Mouse (Mus musculus) forebrain, embryonic 16.5 days (tissue): ENCODE measurements around the gene Fam205c. TPM values are rescaled to one million over a fixed set of nuclear protein-coding genes. Genes with fewer than 3 reads are reported as not detected.

Experiments used
- ATAC-seq: fragments of 200-750 bp; cut with Nextera tagmentation; 2 replicates; pipeline ENCODE4 v1.8.0; 2017; ENCODE audit warnings: mild to moderate bottlenecking, moderate library complexity
- H3K27ac ChIP-seq: fragments of 300-500 bp; sonication (generic); 2 replicates; pipeline ENCODE4 v1.5.1; 2014; ENCODE audit warnings: low read length, control low read depth
- H3K27me3 ChIP-seq: fragments of 300-500 bp; sonication (generic); replicated peaks from 2 replicates; pipeline ENCODE4 v1.6.1; 2014; ENCODE audit warnings: low read length; ENCODE audit not compliant: control insufficient read depth, insufficient read depth
- H3K36me3 ChIP-seq: fragments of 300-500 bp; sonication (generic); 2 replicates; pipeline ENCODE4 v1.6.1; 2014; ENCODE audit not compliant: control insufficient read depth, insufficient read depth
- H3K4me1 ChIP-seq: fragments of 300-500 bp; sonication (generic); replicated peaks from 2 replicates; pipeline ENCODE4 v1.6.1; 2014; ENCODE audit warnings: low read length; ENCODE audit not compliant: control insufficient read depth, insufficient read depth
- H3K4me2 ChIP-seq: fragments of 300-500 bp; sonication (generic); 2 replicates; pipeline ENCODE4 v1.6.1; 2014; ENCODE audit warnings: mild to moderate bottlenecking, low read length, control low read depth
- H3K4me3 ChIP-seq: fragments of 300-500 bp; sonication (generic); replicated peaks from 2 replicates; pipeline ENCODE4 v1.5.1; 2014; ENCODE audit warnings: mild to moderate bottlenecking, low read length, control low read depth
- H3K9ac ChIP-seq: fragments of 300-500 bp; sonication (generic); replicated peaks from 2 replicates; pipeline ENCODE4 v1.6.1; 2014; ENCODE audit warnings: low read depth, low read length, control low read depth
- H3K9me3 ChIP-seq: fragments of 300-500 bp; sonication (generic); 2 replicates; pipeline ENCODE4 v1.6.1; 2016; ENCODE audit warnings: low read length; ENCODE audit not compliant: control insufficient read depth
- WGBS: fragments of 180-500 bp; shearing (Covaris S2); extraction: QIAGEN DNeasy Blood & Tissue Kit; methylation state at CpG from one replicate; pipeline ENCODE4 v1.1.7; 2014; 5-methylcytosine and 5-hydroxymethylcytosine counted together
- polyA plus RNA-seq: library from polyadenylated mRNA; unstranded; fragments of >200 nt; fragmentation: Nextera tagmentation; extraction: Ambion mirVana; gene quantifications from 2 replicates; pipeline ENCODE4 v1.2.1, GENCODE M21; 2015

The Fam205c gene
- 1.4 and 1.6 TPM in 2 replicates for polyA plus RNA-seq

DNA sequence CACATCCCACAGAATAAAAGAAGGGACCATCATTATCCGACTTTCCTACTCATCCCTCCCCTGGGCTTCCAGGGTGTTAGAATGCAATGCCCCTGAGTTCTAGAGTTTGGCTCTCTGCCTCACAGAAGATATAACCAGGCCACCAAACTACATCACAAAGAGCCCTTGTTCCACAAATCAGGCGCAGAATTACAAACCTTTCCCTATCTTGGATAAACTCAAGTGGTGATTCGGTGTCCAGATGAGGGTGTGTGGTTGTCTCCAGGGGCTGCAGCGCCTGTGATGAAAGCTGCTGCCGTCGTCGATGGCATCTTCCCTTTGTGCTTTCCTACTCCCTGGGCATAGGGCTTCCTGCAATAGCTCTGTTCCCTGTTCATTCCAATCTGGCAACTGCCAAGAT, at the start of gene Fam205c:
TSS of gene Fam205c (minus strand) at position 101 of the 400 bp plus-strand sequence.
- H3K4me2 ChIP-seq = no peak within 1 kb of the TSS
- ATAC-seq = no peak
- 88% methylated on average over 7 of the region's 7 CpGs for WGBS
- H3K27ac ChIP-seq = no peak within 1 kb of the TSS
- no peak within 1 kb of the TSS for H3K4me3 ChIP-seq
- no peak within 1 kb of the TSS for H3K9ac ChIP-seq
- no peaks in the 10 kb centered on the region for H3K36me3 ChIP-seq
- no peaks in the 10 kb centered on the region for H3K9me3 ChIP-seq
- no peaks in the 10 kb centered on the region for H3K4me1 ChIP-seq
- H3K27me3 ChIP-seq = no peaks in the 10 kb centered on the region

- no peak overlapping the region for H3K27ac ChIP-seq
- no peak overlapping the region for H3K4me2 ChIP-seq
- WGBS = 90% methylated on average over 8 of the region's 8 CpGs
Observed at GRCm38 (mm10) chr4:42922461-42922860, 48.4 kb upstream of the Fam205c start.

DNA sequence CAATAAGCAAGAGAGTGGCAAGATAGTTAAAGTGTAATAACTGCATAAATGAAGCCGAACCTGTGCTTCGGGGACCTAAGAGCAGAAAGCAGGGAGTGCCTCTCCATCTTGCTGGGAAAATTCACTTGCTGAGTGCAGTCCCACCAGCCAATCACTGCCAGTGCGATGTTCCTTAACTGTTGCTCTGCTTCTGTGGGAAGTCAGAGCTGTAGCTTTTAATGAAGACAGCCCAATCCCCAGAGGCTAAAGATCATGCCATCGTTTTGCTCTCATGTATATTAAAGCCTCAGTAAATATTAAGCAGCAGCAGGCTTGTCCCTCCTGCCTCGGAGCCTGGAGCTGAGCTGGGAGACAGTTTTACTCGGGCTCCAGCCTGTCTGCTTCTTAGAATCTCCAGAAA, 48.0 kb upstream of the Fam205c start:
- peak; percentile 45; the same call in 1 of the 2 replicates for ATAC-seq
- 71% methylated on average over 6 of the region's 6 CpGs for WGBS
- Histone ChIP-seq H3K9me3 (no peaks in the 10 kb centered on the region), H3K4me3 (no peak overlapping the region), H3K27ac (no peak overlapping the region), H3K4me2 (no peak overlapping the region), H3K36me3 (no peaks in the 10 kb centered on the region), H3K4me1 (0 out of 2 replicates have a peak, but pooled peaks cover 3% of the 10 kb centered on the region), H3K27me3 (peaks cover 4% of the 10 kb centered on the region; the same call in 1 of the 2 replicates), H3K9ac (no peak overlapping the region)

More at GRCm38 (mm10) chr4:42922461-42922860, 48.4 kb upstream of the Fam205c start:
- Histone ChIP-seq H3K27me3 (peaks cover 4% of the 10 kb centered on the region; the same call in 1 of the 2 replicates), H3K4me1 (0 out of 2 replicates have a peak, but pooled peaks cover 3% of the 10 kb centered on the region), H3K4me3 (no peak overlapping the region), H3K36me3 (no peaks in the 10 kb centered on the region), H3K9ac (no peak overlapping the region), H3K9me3 (no peaks in the 10 kb centered on the region)
- ATAC-seq = no peak

DNA sequence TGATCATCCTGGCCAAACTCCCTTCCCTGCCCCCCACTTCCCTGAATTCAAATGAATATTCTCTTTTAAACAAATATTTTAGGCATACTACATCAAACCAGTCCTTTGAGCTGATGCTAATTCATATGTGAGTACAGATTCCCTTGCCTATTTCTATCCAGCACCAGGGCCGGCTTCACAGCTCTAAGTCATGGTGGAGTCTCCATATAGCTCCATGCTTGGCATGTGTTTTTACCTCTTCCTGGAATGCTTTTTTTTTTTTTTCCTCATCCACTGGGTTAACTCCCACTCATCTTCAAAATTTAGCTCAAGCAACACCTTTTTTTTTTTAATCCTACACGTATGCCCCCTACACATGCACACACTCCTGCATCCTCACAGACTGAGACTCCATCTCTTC, 47.5 kb upstream of the Fam205c start:
- H3K9me3 ChIP-seq = no peaks in the 10 kb centered on the region
- H3K27ac ChIP-seq = no peak overlapping the region
- H3K9ac ChIP-seq = no peak overlapping the region
- H3K4me2 ChIP-seq = no peak overlapping the region
- peaks cover 4% of the 10 kb centered on the region; the same call in 1 of the 2 replicates for H3K27me3 ChIP-seq
- H3K4me1 ChIP-seq = 0 out of 2 replicates have a peak, but pooled peaks cover 5% of the 10 kb centered on the region
- no peak overlapping the region for H3K4me3 ChIP-seq
- no peak for ATAC-seq
- no peaks in the 10 kb centered on the region for H3K36me3 ChIP-seq
- WGBS = 69% methylated on average over 2 of the region's 2 CpGs

DNA sequence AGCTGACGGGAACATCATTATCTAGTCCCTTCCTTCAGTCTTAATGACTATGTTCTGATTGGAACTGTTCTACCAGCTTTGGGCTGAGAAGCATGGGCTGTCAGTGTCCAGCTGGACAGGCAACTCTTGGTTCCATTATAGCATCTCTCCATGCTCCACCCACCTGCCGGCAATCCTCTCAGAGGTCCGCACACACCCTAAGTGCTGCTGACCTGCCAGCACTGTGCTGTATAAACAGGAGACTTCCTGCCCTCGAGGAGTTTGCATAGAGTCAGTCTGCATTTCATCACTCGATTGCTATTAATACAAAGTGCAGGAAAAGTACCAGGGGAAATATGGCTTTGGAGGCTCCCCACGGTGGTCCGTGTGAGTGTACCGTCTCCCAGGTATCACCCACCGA, 46.7 kb upstream of the Fam205c start:
- Histone ChIP-seq H3K9me3 (no peaks in the 10 kb centered on the region), H3K9ac (no peak overlapping the region), H3K36me3 (no peaks in the 10 kb centered on the region), H3K27me3 (peaks cover 4% of the 10 kb centered on the region; the same call in 1 of the 2 replicates), H3K4me2 (no peak overlapping the region), H3K4me3 (no peak overlapping the region), H3K4me1 (0 out of 2 replicates have a peak, but pooled peaks cover 7% of the 10 kb centered on the region), H3K27ac (no peak overlapping the region)
- WGBS = 87% methylated on average over 9 of the region's 9 CpGs
- no peak for ATAC-seq

DNA sequence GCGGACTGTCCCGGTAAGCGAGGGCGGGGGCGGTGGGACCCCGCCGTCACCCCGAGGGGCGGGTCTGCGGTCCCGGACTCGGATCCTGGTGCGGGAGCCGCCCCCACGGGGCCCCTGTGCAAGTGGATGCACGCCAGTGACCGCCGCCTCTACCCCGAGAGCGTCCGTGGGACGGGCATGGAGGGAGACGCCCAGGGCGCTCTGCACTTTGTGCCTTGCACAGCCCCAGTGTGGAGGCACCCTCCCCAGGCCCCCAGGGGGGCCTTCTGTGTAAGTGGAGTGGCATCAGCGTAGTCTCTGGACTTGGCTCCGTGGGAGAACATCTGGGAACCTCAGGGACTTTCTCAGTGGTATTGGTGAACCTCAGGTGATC, 43.4 kb upstream of the Fam205c start:
- H3K4me1 ChIP-seq = 0 out of 2 replicates have a peak, but pooled peaks cover 7% of the 10 kb centered on the region
- H3K4me3 ChIP-seq = peak overlapping the region; percentile 77
- H3K27ac ChIP-seq = no peak overlapping the region
- H3K9ac ChIP-seq = peak overlapping the region; percentile 91
- peak overlapping the region; percentile 81 for H3K4me2 ChIP-seq
- WGBS = 4% methylated on average over 20 of the region's 26 CpGs
- no peaks in the 10 kb centered on the region for H3K9me3 ChIP-seq
- peak; percentile 51 for ATAC-seq
- no peaks in the 10 kb centered on the region for H3K36me3 ChIP-seq
- H3K27me3 ChIP-seq = peaks cover 13% of the 10 kb centered on the region

DNA sequence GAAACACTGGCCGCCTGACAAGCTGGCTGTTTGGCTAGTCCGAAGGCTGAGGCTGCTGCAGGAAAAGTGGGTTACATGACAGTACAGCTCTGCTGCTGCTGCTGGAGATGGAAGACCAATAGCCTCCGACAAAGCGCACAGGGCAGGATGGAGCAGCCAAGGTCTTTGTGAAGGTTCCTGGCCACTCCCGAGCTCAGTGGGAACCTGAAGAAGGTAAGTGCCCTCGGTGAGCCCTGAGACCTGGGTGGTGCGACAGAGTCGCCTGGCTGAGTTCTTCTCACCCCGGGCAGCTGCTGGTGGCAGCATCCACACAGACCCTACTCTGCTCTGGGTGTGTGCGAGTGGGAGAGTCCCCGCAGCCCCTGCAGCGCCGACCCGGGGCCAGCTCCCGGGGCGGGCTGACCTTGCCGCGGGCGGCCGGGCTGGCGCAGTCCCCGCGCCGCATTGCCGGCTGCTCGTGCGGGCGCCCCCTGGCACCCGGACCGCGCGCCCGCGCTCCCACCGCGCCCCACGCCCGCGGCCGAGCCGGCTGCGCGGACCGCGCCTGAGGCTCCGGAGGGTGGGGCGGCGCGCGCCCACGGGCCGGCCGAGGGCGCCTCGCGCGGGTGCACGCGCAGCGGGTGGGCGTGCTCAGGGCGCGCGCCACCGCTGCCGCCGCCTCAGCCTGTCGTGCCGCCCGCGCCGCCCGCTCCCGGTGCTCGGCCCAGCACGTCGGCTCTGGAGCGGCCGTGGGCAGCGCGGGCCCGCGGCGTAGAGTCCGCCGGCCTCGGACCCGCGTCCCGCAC, 42.8 kb upstream of the Fam205c start, which contains the start of gene Phf24:
TSS of gene Phf24 (plus strand) at position 44 of the 785 bp plus-strand sequence.
- H3K27me3 ChIP-seq = peaks cover 13% of the 10 kb centered on the region
- H3K4me2 ChIP-seq = peak within 1 kb of the TSS; percentile 81
- no peaks in the 10 kb centered on the region for H3K9me3 ChIP-seq
- under 1% methylated on average over 34 of the region's 90 CpGs for whole genome bisulfite sequencing
- peak within 1 kb of the TSS; percentile 91 for H3K9ac ChIP-seq
- H3K4me1 ChIP-seq = 0 out of 2 replicates have a peak, but pooled peaks cover 7% of the 10 kb centered on the region
- no peaks in the 10 kb centered on the region for H3K36me3 ChIP-seq
- H3K27ac ChIP-seq = no peak within 1 kb of the TSS
- peak; percentile 80 for ATAC-seq
- peak within 1 kb of the TSS; percentile 77 for H3K4me3 ChIP-seq

GRCm38 (mm10) chr4:42915966-42916365, 41.9 kb upstream of the Fam205c start:
- no peak overlapping the region for H3K27ac ChIP-seq
- H3K9me3 ChIP-seq = no peaks in the 10 kb centered on the region
- H3K27me3 ChIP-seq = peaks cover 13% of the 10 kb centered on the region
- H3K4me3 ChIP-seq = no peak overlapping the region
- H3K9ac ChIP-seq = no peak overlapping the region
- WGBS = 70% methylated on average over 1 of the region's 1 CpGs
- ATAC-seq = no peak
- H3K4me2 ChIP-seq = no peak overlapping the region; the same call in 1 of the 2 replicates
- 0 out of 2 replicates have a peak, but pooled peaks cover 7% of the 10 kb centered on the region for H3K4me1 ChIP-seq
- no peaks in the 10 kb centered on the region for H3K36me3 ChIP-seq

GRCm38 (mm10) chr4:42915311-42915710, 41.3 kb upstream of the Fam205c start:
- H3K4me3 ChIP-seq = no peak overlapping the region
- no peaks in the 10 kb centered on the region for H3K36me3 ChIP-seq
- H3K9me3 ChIP-seq = no peaks in the 10 kb centered on the region
- H3K4me1 ChIP-seq = 0 out of 2 replicates have a peak, but pooled peaks cover 7% of the 10 kb centered on the region
- H3K4me2 ChIP-seq = no peak overlapping the region
- no peak for ATAC-seq
- H3K27me3 ChIP-seq = peaks cover 13% of the 10 kb centered on the region
- H3K27ac ChIP-seq = no peak overlapping the region
- no peak overlapping the region for H3K9ac ChIP-seq
- WGBS = 86% methylated on average over 12 of the region's 12 CpGs
